Mouse (Mus musculus): ENCODE results near the gene Rpl34. TPM values are rescaled to one million over a fixed set of nuclear protein-coding genes. Genes with fewer than 3 reads are reported as not detected.
A peak's percentile ranks its signal among the peaks of the same experiment; 100 is the strongest.

Gene Rpl34
- 421 and 458 TPM in 2 replicates for total RNA-seq (2015; ENCODE audit: low replicate concordance)
- total RNA-seq (2017; ENCODE audit: low replicate concordance), result 604 and 672 TPM in 2 replicates

DNA sequence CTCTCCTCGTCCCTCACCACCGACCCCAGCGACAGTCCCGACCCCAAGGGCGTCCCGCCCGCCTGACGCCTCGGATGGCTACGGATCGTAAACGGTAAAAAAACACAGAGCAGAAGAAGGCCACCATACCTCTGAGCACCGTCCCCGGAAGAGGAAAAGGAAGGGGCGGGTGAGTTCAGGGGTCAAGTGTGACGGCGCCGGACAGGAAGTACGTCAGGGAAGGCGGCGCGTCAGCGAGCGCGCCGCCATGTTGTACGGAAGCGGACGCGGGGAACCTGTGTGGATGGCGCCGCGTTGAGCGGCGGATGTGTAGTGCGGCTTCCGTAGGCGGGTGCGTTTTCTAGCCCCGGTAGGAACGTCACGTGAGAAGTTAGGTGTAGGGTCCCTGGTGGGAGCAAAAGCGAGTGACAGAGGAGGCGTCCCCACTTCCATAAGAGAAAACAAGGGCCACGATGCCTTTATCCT, at the start of gene Rpl34:
TSS of gene Rpl34 (minus strand) at position 210 of the 465 bp plus-strand sequence.
- peak; percentile 98 for ATAC-seq (replicated peaks; ENCODE audit: low FRiP score, poor library complexity, severe bottlenecking)

DNA sequence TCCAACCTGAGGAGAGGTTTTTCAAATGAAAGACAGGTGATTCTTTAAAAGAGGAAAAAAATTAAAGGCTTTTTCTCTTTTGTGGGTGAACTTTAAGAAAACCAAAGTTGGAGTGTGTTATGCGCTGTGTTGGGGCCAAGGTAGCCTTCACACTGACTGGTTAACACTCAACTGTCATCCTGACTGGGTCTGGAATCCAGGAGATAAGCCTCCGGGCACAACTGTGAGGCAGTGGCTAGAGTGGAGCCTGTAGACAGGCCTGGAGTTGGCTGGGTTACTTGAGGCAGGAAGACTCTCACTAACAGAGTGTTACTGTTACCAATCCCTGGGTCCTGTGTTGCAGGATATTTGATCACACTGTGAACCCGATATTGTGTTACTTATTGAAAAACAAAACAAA, 38.0 kb upstream of the Rpl34 start:
- no peak for ATAC-seq (replicated peaks; ENCODE audit: low FRiP score, poor library complexity, severe bottlenecking)

DNA sequence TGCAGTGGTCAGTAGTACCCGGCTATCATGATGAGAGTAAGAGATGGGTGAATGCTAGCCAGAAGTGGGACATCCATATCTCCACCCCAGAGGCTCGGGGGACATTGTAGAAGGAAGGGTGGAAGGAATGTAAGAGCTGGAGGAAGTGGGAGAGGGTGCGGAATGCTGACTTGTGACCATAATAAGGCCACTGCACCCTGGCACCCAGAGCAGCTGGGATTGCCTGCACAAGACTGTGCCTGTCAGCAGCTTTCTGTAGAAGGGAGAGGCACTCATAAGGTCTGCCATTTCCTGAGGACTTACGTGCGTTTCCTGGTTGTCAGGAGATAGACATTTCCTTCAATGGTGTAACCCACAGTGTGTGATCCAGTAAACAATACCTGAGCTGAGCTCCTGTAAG, 33.9 kb upstream of the Rpl34 start:
- no peak for ATAC-seq (replicated peaks; ENCODE audit: low FRiP score, poor library complexity, severe bottlenecking)

DNA sequence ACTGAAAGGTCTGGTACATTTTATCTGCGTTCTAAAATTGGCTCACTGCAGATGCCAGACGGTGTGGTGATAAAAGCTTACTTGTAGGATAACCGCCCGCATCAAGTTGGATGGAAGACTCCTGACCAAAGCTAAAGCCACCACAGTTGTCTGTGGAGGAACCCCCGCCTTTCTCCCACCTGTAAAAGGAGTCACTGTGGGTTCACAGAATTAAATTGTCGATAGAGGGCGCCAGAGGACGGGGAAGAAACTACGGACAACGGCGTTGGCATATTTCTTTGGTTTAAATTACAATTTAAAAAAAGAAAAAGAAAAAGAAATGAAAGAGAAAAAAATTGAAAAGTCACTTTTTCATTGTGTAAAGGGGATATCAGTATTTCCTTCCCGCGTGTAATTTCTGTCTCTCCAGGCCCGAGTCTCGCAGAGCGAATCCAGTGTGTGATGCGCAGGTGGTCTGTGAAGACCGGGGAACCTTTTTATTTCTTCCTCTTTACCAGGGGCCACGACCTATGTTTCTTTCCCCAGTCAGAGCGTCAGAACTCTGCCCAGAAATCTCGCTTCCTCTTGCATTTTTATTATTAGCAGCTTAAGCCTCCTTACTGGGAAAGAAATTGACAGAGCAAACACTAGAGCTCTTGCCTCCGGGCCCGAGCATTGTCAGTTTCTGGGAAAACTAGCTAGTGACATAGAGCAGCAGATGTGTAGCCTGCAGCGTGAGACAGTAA, 30.7 kb upstream of the Rpl34 start:
- ATAC-seq (replicated peaks; ENCODE audit: low FRiP score, poor library complexity, severe bottlenecking), result no peak

DNA sequence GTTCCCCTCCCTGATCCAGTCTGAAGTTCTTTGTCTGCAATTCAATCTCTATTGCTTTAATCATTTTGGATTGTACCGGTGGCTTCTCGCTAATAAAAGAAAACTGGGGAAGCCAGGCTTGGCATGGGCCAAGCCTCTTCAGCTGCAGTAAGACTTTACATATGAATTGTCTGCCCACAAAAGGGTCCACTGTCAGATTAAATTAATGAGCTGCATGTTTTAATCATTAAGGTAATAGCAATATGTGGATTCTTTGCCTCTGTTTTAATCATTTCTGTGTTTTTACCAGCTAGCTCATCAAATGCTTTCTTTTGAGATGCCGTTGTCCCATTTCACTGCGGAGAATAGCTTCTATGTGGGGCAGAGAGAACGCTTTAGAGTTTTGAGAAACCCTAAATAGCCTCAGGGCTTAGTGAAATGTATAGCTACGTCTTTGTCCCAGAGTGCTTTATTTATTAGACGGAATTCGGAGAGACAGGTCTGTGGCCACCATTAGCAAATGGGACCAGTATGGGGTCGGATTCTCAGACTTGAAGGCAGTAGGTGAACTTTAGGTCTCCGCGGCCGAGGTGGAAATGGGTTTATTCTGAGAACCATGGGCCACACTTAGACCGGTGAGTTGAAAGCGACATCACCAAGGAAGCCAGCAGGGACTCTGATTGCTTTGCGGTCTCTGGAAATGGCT, 28.1 kb upstream of the Rpl34 start:
- ATAC-seq (replicated peaks; ENCODE audit: low FRiP score, poor library complexity, severe bottlenecking), result no peak

DNA sequence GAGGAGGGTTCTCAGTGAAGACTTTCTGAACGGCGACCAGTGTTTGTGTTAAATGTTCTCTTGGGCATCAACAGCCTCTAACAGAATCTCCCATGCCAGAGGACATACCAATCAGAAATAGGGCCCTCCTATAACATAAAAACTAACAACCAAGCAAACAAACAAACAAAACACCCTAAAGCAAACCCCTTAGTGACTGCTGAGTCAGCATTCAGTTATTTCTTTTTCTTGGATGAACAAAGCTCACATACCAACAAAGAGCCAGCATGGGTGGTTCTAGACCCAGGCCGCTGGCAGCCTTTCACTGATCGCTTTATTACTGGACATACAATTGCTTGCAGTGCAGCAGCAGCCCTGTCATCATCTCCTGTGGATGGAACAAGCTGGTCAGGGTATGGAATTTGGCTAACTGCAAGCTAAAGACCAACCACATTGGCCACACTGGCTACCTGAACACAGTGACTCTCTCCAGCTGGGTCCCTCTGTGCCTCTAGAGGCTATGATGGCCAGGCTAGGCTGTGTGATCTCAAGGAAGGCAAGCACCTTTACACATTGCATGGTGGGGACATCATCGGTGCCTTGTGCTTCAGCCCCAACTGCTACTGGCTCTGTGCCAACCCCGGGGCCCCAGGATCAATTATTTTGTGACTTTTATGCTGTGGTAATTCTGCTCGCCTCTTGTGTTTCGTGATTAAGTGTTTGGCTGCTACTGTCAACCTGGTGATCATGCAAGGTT, 27.1 kb upstream of the Rpl34 start:
- ATAC-seq (replicated peaks; ENCODE audit: low FRiP score, poor library complexity, severe bottlenecking), result no peak

DNA sequence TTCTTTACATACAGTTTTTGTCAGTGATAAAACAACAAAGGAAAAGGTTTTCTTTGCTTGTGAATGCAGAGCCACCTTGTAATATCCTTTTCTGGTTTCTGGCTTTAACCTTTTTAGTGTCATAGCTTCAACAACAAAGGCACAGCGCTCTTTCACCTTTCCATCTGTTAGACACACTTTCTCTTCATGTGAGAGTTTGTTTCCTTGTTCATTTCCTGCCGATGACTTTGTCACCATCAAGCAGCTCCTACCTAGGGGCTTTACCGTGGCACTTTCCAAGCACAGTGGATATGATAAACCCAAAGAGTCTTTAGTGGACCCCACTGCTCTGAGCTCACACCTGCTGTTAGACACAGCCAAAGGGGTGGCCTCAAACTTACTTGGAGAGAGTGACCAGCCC, 19.0 kb upstream of the Rpl34 start:
- no peak for ATAC-seq (replicated peaks; ENCODE audit: low FRiP score, poor library complexity, severe bottlenecking)

DNA sequence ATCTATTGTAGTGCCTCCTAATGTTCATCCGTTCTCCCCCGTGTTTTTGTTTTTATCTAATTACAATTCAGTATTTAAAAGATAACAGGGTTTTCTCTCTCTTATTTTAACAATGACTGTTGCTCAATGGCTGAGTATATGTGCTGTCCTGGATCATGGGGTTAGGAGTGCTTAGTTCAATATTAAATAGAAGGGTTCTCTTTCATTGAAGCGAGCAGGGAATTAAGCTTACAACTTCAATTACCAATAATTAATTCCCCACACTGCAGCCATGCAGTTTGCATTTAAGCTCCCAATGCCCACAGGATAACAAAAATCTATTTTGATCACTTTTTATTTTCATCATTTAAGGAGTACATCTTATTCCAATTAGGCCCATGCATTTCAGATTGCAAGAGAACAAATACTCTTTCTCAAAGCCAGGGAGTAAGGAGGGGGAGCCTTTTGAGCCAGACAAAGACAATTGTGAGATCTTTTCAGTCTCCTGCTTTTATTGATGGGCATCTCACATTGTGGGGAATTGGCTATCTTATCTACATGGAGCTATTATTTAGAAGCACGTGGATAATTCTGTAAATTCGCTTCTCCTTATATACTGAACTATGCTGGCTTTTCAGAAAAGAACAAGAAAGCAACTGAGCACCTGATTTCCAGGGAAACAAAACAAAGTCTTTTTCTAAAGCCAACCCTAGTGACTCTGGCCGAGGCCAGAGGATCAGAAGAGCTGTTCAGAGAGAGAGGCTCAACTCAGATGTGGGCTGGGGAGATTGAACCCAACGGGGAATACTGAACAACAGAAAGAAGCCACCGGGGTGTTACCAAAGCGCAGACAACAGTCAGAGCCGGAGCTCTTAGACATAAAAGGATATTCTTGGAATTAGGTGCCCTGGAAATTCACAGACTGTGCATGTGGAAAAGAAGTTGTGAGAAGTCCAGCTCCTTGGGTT, 16.7 kb upstream of the Rpl34 start:
- ATAC-seq (replicated peaks; ENCODE audit: low FRiP score, poor library complexity, severe bottlenecking), result no peak

DNA sequence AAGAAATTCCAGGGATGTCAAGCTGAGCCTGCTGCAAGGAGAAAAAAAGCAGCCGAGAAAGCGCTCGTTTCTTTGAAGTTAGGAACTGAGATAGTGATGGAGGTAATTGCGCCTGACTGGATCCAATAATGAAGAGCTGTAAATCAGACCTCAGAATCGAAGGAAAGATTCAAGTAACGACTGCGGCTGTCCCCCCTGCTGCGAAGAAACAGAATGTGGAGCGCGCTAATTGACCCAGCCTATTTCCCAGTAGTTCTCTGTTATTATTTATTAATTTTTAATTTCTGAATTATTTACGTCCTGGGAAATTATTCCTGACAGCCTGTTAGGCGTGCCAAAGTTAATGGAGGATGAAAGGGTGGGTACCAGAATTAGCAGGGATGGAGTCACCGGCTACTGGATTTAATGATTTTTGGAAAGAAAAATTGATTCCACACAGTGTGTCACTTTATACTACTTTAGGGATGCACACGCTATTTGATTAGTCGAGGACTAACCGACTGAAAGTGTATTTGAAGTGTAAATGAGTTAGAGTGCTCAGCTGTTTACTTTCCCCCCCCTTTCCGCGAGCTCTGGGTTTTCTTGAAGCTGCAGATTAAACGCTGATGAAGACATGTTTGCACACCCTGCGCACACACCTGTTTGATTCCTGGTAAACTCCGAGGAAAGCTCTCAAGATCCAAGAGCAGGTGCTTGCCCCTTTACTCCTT, 7.6 kb upstream of the Rpl34 start:
- ATAC-seq (replicated peaks; ENCODE audit: low FRiP score, poor library complexity, severe bottlenecking), result no peak

DNA sequence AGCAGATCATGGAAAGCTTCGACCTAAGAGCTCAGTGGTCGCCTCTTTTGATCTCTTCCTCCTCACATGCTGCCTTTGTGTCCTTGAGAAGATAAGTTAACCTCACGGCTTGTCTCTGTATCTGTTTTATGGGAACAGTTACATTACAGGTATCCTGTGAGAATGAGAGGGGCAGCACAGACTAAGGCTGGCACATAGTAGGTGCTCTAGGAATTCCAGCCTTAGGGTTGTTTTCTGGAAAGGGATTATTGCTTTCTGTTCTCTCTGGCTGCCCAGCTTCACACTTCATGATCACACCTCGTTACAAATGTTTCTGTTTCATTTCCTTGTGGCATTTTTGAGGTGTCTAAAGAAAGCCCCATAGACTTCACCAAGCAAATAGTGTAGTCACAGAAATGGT, 6.6 kb upstream of the Rpl34 start:
- ATAC-seq (replicated peaks; ENCODE audit: low FRiP score, poor library complexity, severe bottlenecking), result no peak

DNA sequence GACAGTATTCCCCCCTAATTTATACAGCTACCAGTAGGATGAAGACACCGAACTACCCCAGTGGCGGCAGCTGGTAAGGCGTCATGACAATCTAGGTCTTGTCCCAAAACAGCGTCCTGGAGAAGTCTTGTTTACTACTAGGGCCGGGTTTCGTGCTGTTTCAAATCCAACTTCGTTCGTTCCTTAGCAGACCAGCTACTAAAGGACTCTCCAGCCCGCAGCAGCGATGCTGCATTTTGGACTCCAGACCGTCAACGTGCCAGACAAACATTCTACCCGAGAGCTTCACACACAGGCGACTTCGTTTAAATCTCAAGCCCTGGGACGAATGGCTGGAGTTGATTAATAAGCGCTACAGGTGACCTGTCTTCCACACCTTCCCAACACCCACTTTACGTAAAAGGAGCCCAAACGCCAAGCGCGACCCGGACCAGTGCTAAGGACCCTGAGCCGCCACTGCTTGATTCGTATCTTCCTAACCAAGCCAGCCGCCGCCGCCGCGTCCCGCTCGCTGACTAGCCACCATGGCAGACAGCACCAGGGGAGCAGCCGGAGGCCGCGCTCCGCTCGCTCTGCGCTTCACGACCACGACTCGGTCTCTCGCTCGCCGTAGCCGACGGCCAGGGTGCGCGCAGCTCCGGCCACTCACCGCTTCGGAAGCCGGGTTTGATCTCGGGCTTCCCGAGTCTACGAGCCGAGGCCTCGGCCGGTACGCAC, 568 bp downstream of the Rpl34 start:
- peak; percentile 59 for ATAC-seq (replicated peaks; ENCODE audit: low FRiP score, poor library complexity, severe bottlenecking)

DNA sequence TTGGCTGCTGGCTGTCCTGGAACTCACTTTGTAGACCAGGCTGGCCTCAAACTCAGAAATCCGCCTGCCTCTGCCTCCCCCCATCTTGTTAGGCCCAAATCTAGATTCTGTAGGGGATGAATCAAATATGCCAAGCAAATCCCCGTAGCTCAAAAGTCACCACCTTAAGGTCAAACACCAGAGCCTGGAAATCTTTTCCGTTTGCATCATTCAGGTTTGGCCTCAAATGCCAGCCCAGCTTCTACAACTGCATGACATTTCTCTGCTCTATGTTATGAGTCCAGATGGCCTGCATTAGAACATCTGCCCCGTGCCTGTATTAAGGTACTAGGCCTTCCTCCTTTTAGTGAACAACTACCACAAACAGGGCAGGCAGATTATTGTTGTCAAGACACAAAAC, 2.5 kb downstream of the Rpl34 start:
- ATAC-seq (replicated peaks; ENCODE audit: low FRiP score, poor library complexity, severe bottlenecking), result no peak

DNA sequence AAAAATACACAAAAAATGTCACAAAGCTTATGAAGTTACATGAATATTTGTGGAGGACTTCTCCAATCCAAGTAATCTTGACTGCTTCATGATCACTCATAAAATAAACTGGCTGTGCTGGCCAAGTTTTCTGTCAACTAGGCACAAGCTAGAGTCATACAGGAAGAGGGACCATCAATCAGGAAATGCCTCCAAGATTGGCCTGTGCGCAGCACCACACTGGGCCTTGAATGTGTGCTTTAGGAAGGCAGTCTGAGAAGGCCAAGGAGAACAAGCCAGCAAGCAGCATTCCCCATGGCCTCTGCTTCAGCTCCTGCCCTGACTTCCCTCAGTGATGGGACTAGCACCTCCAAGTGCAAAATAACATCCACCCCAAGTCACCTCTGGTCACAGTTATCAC, 3.2 kb downstream of the Rpl34 start:
- no peak for ATAC-seq (replicated peaks; ENCODE audit: low FRiP score, poor library complexity, severe bottlenecking)

DNA sequence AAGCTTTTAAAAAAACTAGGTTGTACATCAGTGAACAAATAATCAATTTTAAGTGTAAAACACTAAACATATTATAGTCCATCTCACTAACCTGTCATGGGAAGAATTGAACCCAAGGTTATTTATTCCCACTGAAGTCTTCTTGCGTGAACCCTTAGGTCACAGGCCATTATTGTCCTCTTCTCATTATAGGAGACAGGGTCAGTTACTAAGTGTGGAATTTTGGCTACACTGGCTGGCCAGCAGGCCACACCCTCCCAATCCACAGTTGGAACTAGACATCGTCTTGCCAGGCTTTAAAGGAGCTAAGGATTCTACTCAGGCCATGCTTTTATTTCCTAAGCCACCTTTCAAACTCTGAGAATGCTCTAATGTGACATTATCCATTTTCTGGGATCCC, 4.5 kb downstream of the Rpl34 start:
- ATAC-seq (replicated peaks; ENCODE audit: low FRiP score, poor library complexity, severe bottlenecking), result no peak

DNA sequence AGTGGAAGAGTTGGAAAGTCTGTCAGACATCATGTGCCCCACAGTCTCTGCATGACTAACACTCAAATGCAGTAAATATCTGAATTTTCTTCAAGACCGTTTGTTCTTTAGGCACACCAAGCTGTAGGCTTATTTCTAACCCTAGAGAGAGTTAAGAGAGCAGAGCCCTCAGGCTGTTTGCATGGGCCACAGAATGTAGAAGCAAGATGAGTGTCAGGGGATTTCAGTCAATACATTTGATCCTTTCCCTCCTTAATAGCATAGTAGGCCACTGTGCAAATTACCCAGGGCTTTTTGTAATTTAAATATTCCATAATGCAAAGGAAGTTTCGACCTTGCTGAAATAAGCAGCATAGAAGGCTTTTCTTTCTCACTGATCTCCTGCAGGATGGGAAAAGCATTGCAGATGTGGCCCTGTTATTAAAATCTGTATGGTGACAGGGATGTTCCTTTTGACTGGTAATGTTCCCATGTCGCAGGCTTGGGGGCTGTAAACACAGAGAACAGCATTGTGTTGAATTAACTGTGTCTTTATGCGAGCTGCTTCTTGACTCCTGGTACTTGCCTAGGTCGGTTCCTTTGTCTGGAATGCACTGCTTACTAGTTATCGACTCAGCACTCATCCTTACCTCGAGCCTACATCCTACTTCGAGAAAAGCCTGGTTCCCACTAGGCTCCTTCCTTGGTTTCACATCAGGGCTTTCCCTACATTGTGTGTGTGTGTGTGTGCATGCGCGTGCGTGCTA, 7.3 kb downstream of the Rpl34 start:
- no peak for ATAC-seq (replicated peaks; ENCODE audit: low FRiP score, poor library complexity, severe bottlenecking)

DNA sequence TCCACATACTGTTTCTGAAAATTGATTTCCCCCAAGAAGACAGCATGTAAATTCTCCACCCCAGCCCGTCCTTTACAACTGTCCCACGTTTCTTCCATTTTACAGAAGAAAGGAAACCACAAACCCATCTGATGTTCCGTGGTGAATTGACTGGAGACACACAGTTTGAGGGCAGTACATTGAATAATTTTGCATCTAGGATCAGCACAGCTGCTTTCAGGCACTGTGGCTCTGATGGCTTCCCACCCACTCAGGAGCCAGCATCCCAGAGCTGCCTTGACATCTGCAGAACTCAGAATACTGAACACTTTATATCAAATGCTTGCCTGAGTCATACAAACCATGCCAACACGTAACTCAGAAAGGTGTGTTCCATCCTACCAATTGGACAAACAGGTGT, 10.0 kb downstream of the Rpl34 start:
- no peak for ATAC-seq (replicated peaks; ENCODE audit: low FRiP score, poor library complexity, severe bottlenecking)

DNA sequence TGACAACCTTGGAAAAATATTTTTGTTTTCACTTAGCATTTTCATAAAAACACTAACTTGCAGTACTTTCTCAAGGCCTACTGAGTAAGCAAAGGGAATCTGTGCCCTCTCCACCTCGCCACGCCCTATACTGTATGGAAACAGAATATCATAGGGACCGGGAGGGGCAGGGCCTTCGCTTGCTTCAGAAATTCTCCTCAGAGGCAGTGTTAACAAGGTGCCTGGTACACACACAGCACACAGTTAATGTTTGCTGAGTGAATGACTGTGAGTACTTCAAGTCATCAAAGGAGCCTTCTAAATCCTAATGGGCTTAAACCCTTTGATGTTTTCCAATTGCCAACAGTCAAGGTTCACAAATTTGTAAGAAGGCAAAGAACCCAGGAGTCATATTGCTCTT, 11.3 kb downstream of the Rpl34 start:
- no peak for ATAC-seq (replicated peaks; ENCODE audit: low FRiP score, poor library complexity, severe bottlenecking)

DNA sequence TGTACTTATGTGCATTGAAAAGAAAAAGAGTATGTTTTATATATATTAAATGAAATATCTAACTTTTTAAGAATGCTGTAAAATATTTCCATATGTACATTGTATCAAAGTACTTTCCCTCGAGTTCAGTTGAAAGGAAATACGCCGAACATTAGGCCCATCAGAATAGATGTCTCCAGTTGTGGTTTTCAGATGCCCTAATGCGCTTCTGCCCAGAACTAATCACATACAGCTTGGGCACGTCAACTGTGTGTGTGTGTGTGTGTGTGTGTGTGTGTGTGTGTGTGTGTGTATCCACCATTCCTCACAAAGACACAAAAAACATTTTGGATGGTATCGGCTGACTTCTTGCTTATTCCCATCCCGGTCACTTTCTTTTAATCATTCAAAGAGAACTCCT, 13.6 kb downstream of the Rpl34 start:
- no peak for ATAC-seq (replicated peaks; ENCODE audit: low FRiP score, poor library complexity, severe bottlenecking)

Measured in erythroid progenitor cell, adult 5-6 weeks (primary cell).